8 mouse cellular contexts compared by ENCODE assay signal in the genomic region with DNA sequence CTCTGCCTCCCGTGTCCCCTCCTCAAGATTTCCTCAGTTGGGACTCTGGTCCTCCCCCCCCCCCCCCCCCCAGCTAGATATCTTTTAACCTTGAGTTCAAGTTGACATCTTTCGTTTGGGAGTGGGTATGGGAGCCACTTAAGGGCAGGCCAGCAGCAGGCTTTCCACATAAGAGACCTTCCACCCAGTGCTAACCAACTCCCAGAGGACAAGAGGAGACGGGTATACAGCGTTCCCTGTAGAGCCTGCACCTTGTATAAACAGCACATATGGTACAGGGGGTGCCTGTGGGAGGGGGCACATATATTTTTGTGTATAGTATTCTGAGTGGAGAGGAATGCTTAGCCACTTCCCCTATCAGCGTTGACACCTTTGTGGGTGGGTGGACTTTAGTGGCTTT. TPM values are rescaled to one million over a fixed set of nuclear protein-coding genes. Genes with fewer than 3 reads are reported as not detected.
A peak's percentile ranks its signal among the peaks of the same experiment; 100 is the strongest.
DNase-seq lines count a peak whose midpoint lies in the region; ATAC-seq and TF ChIP-seq lines count a peak whose summit lies in the region.

No protein-coding gene starts in this region.

- no peak for TF ChIP-seq POLR2A in MEL (IDR thresholded peaks at IDR 0.05; ENCODE audit: control insufficient read depth in 1 of 2, insufficient read depth in 1 of 2, low read depth in 1 of 2, low read length in 2 of 2, poor library complexity in 1 of 2)

- peaks cover 49% of the 10 kb centered on the region for H3K27me3 ChIP-seq in heart, embryonic 16.5 days (ENCODE audit: control insufficient read depth, insufficient read depth, low read length)
- H3K27me3 ChIP-seq in MEL (ENCODE audit: control insufficient read depth in 1 of 2, insufficient read depth in 2 of 2, low read length in 2 of 2), result no peaks in the 10 kb centered on the region
- no peaks in the 10 kb centered on the region for H3K27me3 ChIP-seq in hindbrain, embryonic 10.5 days (ENCODE audit: insufficient read depth, poor library complexity, severe bottlenecking)
- no peaks in the 10 kb centered on the region for H3K27me3 ChIP-seq in midbrain, embryonic 12.5 days

- DNase-seq in heart, postnatal 10 days, result no peak
- DNase-seq in MEL (ENCODE audit: low read depth, low spot score), result peak; percentile 32
- DNase-seq in hindbrain, embryonic 10.5 days (ENCODE audit: low spot score), result no peak
- DNase-seq in embryo, embryonic 9.5 days (ENCODE audit: extremely low spot score), result no peak
- DNase-seq in urinary bladder, adult 2 months (ENCODE audit: low spot score), result no peak

- peak overlapping the region; percentile 77 for H3K4me3 ChIP-seq in heart, embryonic 16.5 days (ENCODE audit: low read length)
- H3K4me3 ChIP-seq in MEL (ENCODE audit: control insufficient read depth in 1 of 2, insufficient read depth in 1 of 2, low read depth in 2 of 2, low read length in 2 of 2), result peak overlapping the region; percentile 74 to 87
- peak overlapping the region; percentile 77 for H3K4me3 ChIP-seq in hindbrain, embryonic 10.5 days
- H3K4me3 ChIP-seq in midbrain, embryonic 12.5 days, result peak overlapping the region; percentile 97

- no peaks in the 10 kb centered on the region for H3K9me3 ChIP-seq in heart, embryonic 16.5 days (replicated peaks; ENCODE audit: control insufficient read depth, low read length)
- no peaks in the 10 kb centered on the region for H3K9me3 ChIP-seq in MEL (replicated peaks; ENCODE audit: insufficient read depth, low read length)
- H3K9me3 ChIP-seq in hindbrain, embryonic 10.5 days, result no peaks in the 10 kb centered on the region
- no peaks in the 10 kb centered on the region for H3K9me3 ChIP-seq in midbrain, embryonic 12.5 days

- TF ChIP-seq EP300 in MEL (IDR thresholded peaks at IDR 0.05; ENCODE audit: low read depth in 1 of 2, low read length in 2 of 2), result no peak

- no peak for TF ChIP-seq CTCF in MEL (IDR thresholded peaks at IDR 0.05 in 2 of 3, conservative IDR thresholded peaks at IDR 0.05 in 1 of 3; ENCODE audit: control insufficient read depth in 1 of 3, insufficient read depth in 1 of 3, low read depth in 2 of 3, low read length in 3 of 3, poor library complexity in 1 of 3, severe bottlenecking in 1 of 3)

- intact Hi-C loops in heart, postnatal 10 days (cut with DNase I), result loop anchor here (5.0 kb wide), 1 partner anchor 282 kb away; no protein-coding TSS in a partner anchor

- peak overlapping the region; percentile 91 for H3K4me2 ChIP-seq in heart, embryonic 16.5 days (ENCODE audit: low read depth, low read length)
- peak overlapping the region; percentile 88 for H3K4me2 ChIP-seq in midbrain, embryonic 12.5 days (replicated peaks)

- peaks cover 53% of the 10 kb centered on the region for H3K4me1 ChIP-seq in heart, embryonic 16.5 days (ENCODE audit: control insufficient read depth, insufficient read depth, low read length)
- peaks cover 25 to 40% of the 10 kb centered on the region in 2 experiments for H3K4me1 ChIP-seq in MEL (ENCODE audit: control insufficient read depth in 1 of 2, insufficient read depth in 2 of 2, low read length in 2 of 2)
- H3K4me1 ChIP-seq in hindbrain, embryonic 10.5 days (replicated peaks), result peaks cover 73% of the 10 kb centered on the region
- H3K4me1 ChIP-seq in midbrain, embryonic 12.5 days, result peaks cover 70% of the 10 kb centered on the region

- no peak overlapping the region for H3K27ac ChIP-seq in heart, embryonic 16.5 days (ENCODE audit: low read length)
- no peak overlapping the region for H3K27ac ChIP-seq in MEL (ENCODE audit: control insufficient read depth, low read depth, low read length)
- peak overlapping the region; percentile 98 for H3K27ac ChIP-seq in hindbrain, embryonic 10.5 days
- no peak overlapping the region for H3K27ac ChIP-seq in midbrain, embryonic 12.5 days (replicated peaks)

- no peak overlapping the region; the same call in 1 of the 2 replicates for H3K9ac ChIP-seq in heart, embryonic 16.5 days (ENCODE audit: low read length)
- H3K9ac ChIP-seq in MEL (ENCODE audit: control insufficient read depth, low read depth, low read length, poor library complexity, severe bottlenecking), result peak overlapping the region; percentile 88
- peak overlapping the region; percentile 100 for H3K9ac ChIP-seq in midbrain, embryonic 12.5 days (replicated peaks)

- no peaks in the 10 kb centered on the region for H3K36me3 ChIP-seq in heart, embryonic 16.5 days (ENCODE audit: control insufficient read depth, insufficient read depth)
- H3K36me3 ChIP-seq in MEL (ENCODE audit: control insufficient read depth in 1 of 2, insufficient read depth in 2 of 2, low read length in 2 of 2), result peaks cover 8 to 42% of the 10 kb centered on the region in 2 experiments
- peaks cover 48% of the 10 kb centered on the region for H3K36me3 ChIP-seq in hindbrain, embryonic 10.5 days
- peaks cover 22% of the 10 kb centered on the region; the same call in 1 of the 2 replicates for H3K36me3 ChIP-seq in midbrain, embryonic 12.5 days

- TF ChIP-seq RAD21 in MEL (IDR thresholded peaks at IDR 0.05; ENCODE audit: low read depth, low read length), result no peak

- WGBS in heart, embryonic 16.5 days, result 48% methylated on average over 5 of the region's 5 CpGs
- WGBS in hindbrain, embryonic 10.5 days, result 11% methylated on average over 5 of the region's 5 CpGs
- WGBS in midbrain, embryonic 12.5 days, result 8% methylated on average over 5 of the region's 5 CpGs

- ATAC-seq in heart, embryonic 16.5 days (replicated peaks; ENCODE audit: extremely low read depth, insufficient read depth, low FRiP score), result no peak
- no peak for ATAC-seq in midbrain, embryonic 12.5 days (ENCODE audit: low FRiP score, low read depth)
- ATAC-seq in frontal cortex, adult (ENCODE audit: low TSS enrichment), result no peak

- H3K79me2 ChIP-seq in MEL (ENCODE audit: control insufficient read depth, insufficient read depth, low read length, poor library complexity), result peaks cover 55% of the 10 kb centered on the region

TF ChIP-seq in MEL, 35 proteins besides CTCF, POLR2A, EP300 and RAD21:
- TF ChIP-seq MEF2A (IDR thresholded peaks at IDR 0.05; ENCODE audit: extremely low read depth, insufficient replicate concordance, low read depth, low read length, poor library complexity, severe bottlenecking) (no peak), TAL1 (IDR thresholded peaks at IDR 0.05; ENCODE audit: low read length) (peak; percentile 40; the same call in 1 of the 2 replicates), USF2 (IDR thresholded peaks at IDR 0.05; ENCODE audit: borderline replicate concordance in 1 of 2, insufficient read depth in 1 of 2, low read depth in 1 of 2, low read length in 2 of 2) (no peak)

RNA-seq across cellular contexts. Expression of gene Tle3, which starts 2.8 kb away (rescaled TPM):
- 9.8 and 10.8 TPM in 2 replicates for polyA plus RNA-seq in heart, embryonic 16.5 days (2015; fragmentation: Nextera tagmentation; extraction: Ambion mirVana)
- total RNA-seq in heart, postnatal 10 days (2021), result 10 to 100 TPM; 26.9 to 27.4 TPM
- 20.3 and 28.4 TPM in 2 replicates for total RNA-seq in MEL (2012; rRNA removed)
- 10 to 100 TPM in 1 of 2 experiments, not detected in 1; 26.8 TPM for polyA plus RNA-seq in MEL (2012; ENCODE audit: insufficient read depth in 1 of 2, insufficient read length in 2 of 2, low read depth in 1 of 2, low replicate concordance in 2 of 2, missing spikeins in 1 of 2)
- polyA plus RNA-seq in hindbrain, embryonic 10.5 days (2016; fragmentation: Nextera tagmentation; extraction: Ambion mirVana), result 47.4 and 56.0 TPM in 2 replicates
- polyA plus RNA-seq in midbrain, embryonic 12.5 days (2016; fragmentation: Nextera tagmentation; extraction: Ambion mirVana), result 65.9 and 71.9 TPM in 2 replicates
- 39.4 and 49.1 TPM in 2 replicates for polyA plus RNA-seq in urinary bladder, adult 2 months (2012; rRNA removed)
